Mouse (Mus musculus): ENCODE measurements at regions not wholly inside any gene's neighbourhood (a gene's known extent, or its start where the extent isn't known, plus 50 kb on each side); places are given as distances from the start of the nearest gene placed in this dataset.

DNA sequence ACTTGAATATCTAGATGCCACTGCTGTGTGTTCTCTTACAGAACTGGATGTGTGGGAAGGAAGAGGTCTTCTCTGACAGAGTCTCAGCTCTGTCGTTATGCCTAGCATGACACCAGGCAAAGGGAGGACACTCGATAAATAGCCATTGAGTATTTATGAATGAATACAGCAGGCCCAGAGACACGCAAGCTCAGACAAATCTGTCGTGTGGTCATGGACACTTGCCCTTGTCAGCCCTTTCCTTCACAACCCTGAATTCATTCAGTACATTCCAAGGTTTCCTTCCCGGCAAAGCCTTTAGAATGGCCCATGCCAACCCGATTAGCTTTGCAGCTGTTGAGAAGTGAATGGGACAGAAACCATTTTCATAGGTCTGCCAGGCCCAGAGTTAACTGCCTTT is 176.1 kb upstream of the 1700066M21Rik start:
- no peak for DNase-seq

DNA sequence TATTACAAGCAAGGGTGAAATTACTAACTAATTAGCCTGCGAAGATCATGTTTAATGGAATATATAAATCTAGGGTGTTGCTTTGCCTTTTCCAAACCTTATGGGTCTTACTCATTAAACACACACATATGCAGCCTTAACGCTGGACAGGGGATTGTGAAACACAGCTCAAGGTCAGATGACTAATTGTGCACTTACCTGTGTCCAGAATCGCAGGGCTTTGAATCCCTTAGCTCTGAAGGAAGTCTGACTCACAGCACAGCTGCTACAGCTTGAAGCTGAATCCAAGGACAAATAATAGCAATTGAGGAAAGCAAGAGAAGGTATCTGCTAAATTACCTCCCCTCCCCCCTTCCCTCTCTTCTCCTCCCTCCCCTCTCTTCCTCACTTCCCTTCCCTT is 173.1 kb upstream of the 1700066M21Rik start:
- DNase-seq, result no peak

DNA sequence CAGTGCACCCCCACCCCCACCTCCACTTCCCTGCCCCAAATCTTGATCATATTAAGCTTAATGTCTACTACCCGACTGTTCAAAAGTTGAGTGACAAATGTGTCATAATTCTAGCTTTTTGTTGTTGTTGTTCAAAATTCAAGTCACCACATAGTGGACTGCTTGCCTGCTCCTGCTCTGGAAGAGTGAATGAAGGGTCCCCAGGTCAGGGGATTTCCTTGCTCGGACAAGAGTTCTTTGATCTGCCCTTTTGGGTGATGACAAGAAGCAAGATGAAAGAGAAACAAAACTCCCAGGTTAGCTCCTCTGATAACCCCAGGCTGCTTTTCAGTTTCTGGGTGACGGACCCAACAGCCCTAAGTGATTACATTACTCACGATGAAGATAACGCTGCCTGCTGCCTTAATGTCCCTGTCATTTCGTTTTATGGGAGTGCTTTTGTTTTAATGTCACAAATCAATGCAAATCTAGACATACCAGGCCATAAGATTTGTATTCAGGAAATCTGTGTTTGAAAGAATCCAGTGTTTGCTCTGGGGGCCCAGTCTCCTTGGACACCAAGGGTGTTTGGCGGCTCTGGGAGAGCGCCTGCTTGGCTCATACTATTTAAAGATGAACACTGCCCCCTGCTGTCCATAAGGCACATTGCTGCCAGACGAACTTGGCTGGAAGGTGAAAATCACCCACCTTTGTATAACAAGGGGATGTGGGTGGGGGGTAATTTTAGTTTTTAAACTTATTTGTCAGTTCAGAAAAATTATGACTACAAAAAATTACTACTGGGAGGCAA is 172.0 kb upstream of the 1700066M21Rik start:
- peak; percentile 51 for DNase-seq

- no peak for DNase-seq
Observed at GRCm38 (mm10) chr1:57206496-57206895, 170.9 kb upstream of the 1700066M21Rik start.

DNA sequence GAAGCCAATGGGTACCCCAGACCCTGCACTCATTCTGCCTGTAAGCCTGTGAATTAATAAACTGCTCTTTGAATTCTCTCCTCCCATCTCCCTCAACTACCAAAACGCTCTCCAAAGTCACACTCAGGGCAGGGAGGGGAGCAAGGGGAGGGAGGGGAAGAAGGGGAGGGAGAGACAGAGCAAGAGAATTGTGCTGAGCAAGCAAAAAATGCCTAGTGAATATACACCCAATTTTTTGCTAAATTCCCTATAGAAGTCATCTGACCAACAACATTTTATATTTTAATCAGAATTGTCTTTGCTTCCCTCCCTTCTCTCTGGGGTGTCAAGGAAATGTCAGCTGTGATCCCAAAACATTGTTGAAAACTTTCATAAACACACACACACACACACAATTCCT is 170.5 kb upstream of the 1700066M21Rik start:
- DNase-seq, result no peak

DNA sequence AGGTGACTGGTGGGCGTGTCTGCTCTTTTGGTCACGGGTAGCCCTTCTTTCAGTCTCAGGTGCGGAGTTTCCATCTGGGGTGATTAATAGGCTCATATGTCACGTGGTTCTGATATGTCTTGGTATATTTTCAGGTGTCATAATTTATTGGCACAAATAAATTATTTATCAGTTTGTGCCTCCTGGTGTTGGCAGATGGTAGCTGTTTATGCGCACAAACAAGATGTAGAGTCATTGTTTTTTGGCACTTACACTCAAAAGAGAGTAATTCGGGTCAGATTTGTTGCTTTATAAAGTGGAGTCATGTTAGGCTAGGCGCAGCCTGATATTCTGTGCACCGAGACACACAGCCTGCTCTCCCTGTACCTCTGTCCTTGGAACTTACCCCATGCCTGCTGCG is 169.0 kb upstream of the 1700066M21Rik start:
- no peak for DNase-seq

GRCm38 (mm10) chr1:57209281-57209680 is 168.1 kb upstream of the 1700066M21Rik start:
- DNase-seq, result no peak

GRCm38 (mm10) chr1:57211046-57211445 is 166.4 kb upstream of the 1700066M21Rik start:
- no peak for DNase-seq

- no peak for DNase-seq
Observed at GRCm38 (mm10) chr1:57213428-57213874, 164.0 kb upstream of the 1700066M21Rik start.

- no peak for DNase-seq
Observed at GRCm38 (mm10) chr1:57214266-57214665, 163.2 kb upstream of the 1700066M21Rik start.

DNA sequence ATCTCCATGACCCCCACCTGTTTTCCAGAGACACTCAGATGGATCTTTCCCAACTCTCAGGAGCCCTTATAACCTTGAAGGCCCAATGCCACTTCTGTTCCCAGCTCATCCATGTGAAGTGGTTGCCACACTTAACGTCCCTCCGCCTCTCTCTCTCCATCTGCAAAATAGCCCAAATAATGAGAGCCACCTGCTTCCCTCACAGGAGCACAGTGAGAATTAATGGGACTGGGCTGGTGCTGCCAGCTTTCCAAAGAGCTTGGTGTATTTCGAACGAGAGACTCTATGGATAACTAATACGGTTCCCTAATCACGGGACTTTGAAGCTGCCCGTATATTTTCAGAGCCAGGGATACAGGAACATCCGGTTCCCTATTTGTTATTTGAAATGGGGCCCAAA is 159.8 kb upstream of the 1700066M21Rik start:
- DNase-seq, result no peak

DNA sequence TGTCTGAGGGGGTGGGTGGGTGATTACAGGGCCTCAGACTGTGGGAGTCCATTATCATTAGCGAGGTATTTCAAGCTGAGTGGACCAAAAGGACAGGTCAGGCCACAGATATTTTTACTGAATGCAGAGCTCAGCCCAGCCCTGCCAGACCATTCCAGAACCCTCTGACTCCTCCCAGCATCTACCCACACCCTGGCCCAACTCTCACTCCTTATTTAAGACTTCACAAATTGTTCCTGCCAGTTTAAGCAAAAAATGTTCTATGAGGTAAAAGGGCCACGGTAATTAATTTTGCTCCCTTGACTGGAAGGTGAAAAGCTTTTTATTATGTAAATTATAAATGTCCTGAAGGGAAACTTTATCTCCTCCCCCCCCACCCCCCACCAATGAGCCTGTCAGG is 159.3 kb upstream of the 1700066M21Rik start:
- no peak for DNase-seq

GRCm38 (mm10) chr1:57218616-57219015 is 158.8 kb upstream of the 1700066M21Rik start:
- DNase-seq, result no peak

GRCm38 (mm10) chr1:57224425-57225104 is 152.9 kb upstream of the 1700066M21Rik start:
- peak; percentile 7 for DNase-seq

GRCm38 (mm10) chr1:57243607-57244408 is 133.6 kb upstream of the 1700066M21Rik start:
- DNase-seq, result no peak

DNA sequence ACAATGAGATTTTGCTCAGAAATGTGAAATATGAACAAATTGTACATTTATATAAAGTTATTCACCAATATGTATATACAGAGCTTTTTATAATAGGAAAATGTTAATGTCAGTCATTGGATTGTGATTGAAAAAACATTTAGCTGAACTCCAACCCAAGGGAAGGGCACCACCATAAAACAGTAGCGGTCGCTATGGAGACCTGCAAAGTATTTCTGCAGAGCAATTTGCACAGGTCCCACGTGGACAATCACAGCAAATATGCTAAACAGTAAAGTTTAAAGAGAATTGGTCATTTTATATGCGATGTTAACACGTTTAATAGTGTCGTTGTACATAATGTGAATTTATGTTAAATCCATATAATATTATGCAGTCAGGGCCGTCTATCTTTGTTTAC is 117.8 kb upstream of the 1700066M21Rik start:
- no peak for DNase-seq

DNA sequence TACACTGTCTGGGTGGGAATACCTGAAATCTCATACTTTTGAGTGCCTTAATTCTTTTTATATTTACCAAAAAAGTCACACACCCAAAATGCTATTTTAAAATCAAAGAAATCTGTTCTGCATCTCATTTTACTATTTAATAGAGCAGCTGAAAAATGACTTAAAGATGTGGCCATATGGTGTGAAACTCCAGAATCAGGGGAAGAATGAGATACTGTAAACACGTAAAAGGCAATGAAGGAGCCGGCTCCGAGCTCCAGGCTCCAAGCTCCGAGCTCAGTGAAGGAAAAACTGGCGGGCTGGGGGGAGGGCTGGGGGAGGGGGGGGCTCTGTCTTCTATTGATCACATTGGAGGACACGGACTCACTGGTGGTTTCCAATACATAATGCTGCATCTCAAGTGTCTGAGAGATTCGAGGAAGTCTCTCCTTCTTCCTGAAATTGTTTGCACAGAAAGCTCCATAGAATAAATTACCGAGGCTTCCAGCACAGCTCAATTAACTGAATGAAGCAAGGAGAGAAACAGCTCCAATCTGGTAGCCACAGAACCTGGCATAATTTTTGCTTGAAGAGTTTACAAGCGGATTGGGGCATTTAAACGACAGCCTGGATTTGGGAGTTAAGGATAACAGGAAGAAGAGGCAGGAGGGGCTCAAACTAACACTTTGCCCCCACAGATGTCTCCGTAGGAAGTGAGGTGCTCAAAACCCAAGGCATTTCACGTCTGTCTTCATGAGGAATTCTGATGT is 112.2 kb upstream of the 1700066M21Rik start:
- DNase-seq, result no peak

- peak; percentile 7 for DNase-seq
Observed at GRCm38 (mm10) chr1:57266695-57267094, 110.7 kb upstream of the 1700066M21Rik start.

- DNase-seq, result no peak
Observed at GRCm38 (mm10) chr1:57267851-57268250, 109.6 kb upstream of the 1700066M21Rik start.

- peak; percentile 11 for DNase-seq
Observed at GRCm38 (mm10) chr1:57269679-57270354, 107.6 kb upstream of the 1700066M21Rik start.

GRCm38 (mm10) chr1:57272593-57272992 is 104.8 kb upstream of the 1700066M21Rik start:
- no peak for DNase-seq

- DNase-seq, result no peak
Observed at GRCm38 (mm10) chr1:57281549-57281948, 95.9 kb upstream of the 1700066M21Rik start.

Measured in cerebellum, adult 9-10 months (tissue).